Mouse (Mus musculus) layer of hippocampus, adult 6 months (tissue): ENCODE data around the gene Hsf2bp. TPM values are rescaled to one million over a fixed set of nuclear protein-coding genes. Genes with fewer than 3 reads are reported as not detected.

ENCODE experiments used
- long read RNA-seq, 2 experiments: library from polyadenylated mRNA; unstranded; transcript quantifications; one replicate each; pipeline ENCODE4 v2.0.0; 2019 to 2020
- polyA plus RNA-seq: library from polyadenylated mRNA; unstranded; fragments of <200 nt; fragmentation: Nextera tagmentation; gene quantifications from 2 replicates; pipeline ENCODE4 v1.2.3, GENCODE M21; 2021

The Hsf2bp gene
- polyA plus RNA-seq = 0.18 and 0.40 TPM in 2 replicates
- long read RNA-seq, experiment 1 = 0 reads
- long read RNA-seq, experiment 2, partial matches to known transcripts = 0 of 1 reads
- long read RNA-seq, experiment 2, other reads (novel, unspliced or antisense) = 0 of 1 reads

GRCm38 (mm10) chr17:32035609-32036508 lies at the start of gene Hsf2bp, which contains the start of gene Rrp1b:
TSS of gene Hsf2bp (minus strand) at chr17:32036349.
TSS of gene Rrp1b (plus strand) at chr17:32036100.

Other genes with a start within 250 kb of the Hsf2bp start
- gene Sik1, start 180.5 kb downstream of the Hsf2bp start, polyA plus RNA-seq = 2.1 and 3.4 TPM in 2 replicates
- gene Rrp1b, start 249 bp downstream of the Hsf2bp start, polyA plus RNA-seq = 5.6 and 6.6 TPM in 2 replicates
- 0.28 and 0.39 TPM in 2 replicates for gene Notch3, start 130.5 kb upstream of the Hsf2bp start, polyA plus RNA-seq
- gene Ephx3, start 153.2 kb upstream of the Hsf2bp start, polyA plus RNA-seq = 0.13 TPM in 1 of 2 replicates, not detected in the other
- 13.7 and 15.7 TPM in 2 replicates for gene Brd4, start 248.4 kb upstream of the Hsf2bp start, polyA plus RNA-seq